26 mouse cellular contexts compared by ENCODE assay signal in genomic region chr4:88400302-88400991, GRCm38 (mm10). TPM values are rescaled to one million over a fixed set of nuclear protein-coding genes. Genes with fewer than 3 reads are reported as not detected.
DNase-seq lines count a peak whose midpoint lies in the region; ATAC-seq and TF ChIP-seq lines count a peak whose summit lies in the region.
"Had no signal": no experiment of that assay in that cellular context is flagged by ENCODE, and none has a peak within 500 bp of the region (broad histone marks: within the 10 kb centered on the region; RNA-seq: fewer than 3 reads in every experiment).

No protein-coding gene starts in this region.

- H3K9ac ChIP-seq in stomach, postnatal 0 days (ENCODE audit: low read length), result no peak overlapping the region
- H3K9ac ChIP-seq: embryonic facial prominence, embryonic 13.5 days; limb, embryonic 13.5 days; liver, embryonic 13.5 days; lung, embryonic 14.5 days; midbrain, embryonic 12.5 days had no signal

- H3K27me3 ChIP-seq in C2C12 (ENCODE audit: control insufficient read depth, insufficient read depth, insufficient read length), result no peaks in the 10 kb centered on the region
- H3K27me3 ChIP-seq in stomach, postnatal 0 days (ENCODE audit: control insufficient read depth, insufficient read depth, low read length), result no peaks in the 10 kb centered on the region
- H3K27me3 ChIP-seq: CH12.LX; embryonic facial prominence, embryonic 13.5 days; limb, embryonic 13.5 days; liver, embryonic 13.5 days; midbrain, embryonic 12.5 days had no signal

- 80% methylated on average over 9 of the region's 9 CpGs for WGBS in stomach, postnatal 0 days

- H3K36me3 ChIP-seq in C2C12 (ENCODE audit: control insufficient read depth, insufficient read depth), result no peaks in the 10 kb centered on the region
- H3K36me3 ChIP-seq in stomach, postnatal 0 days (ENCODE audit: control insufficient read depth, insufficient read depth, low read length), result no peaks in the 10 kb centered on the region
- H3K36me3 ChIP-seq: hindbrain, embryonic 10.5 days; limb, embryonic 13.5 days; liver, embryonic 13.5 days; midbrain, embryonic 12.5 days had no signal

- no peak overlapping the region for H3ac ChIP-seq in C2C12 (ENCODE audit: control insufficient read depth, insufficient read length, low read depth)

- no peak for ATAC-seq in stomach, postnatal 0 days (ENCODE audit: low FRiP score, low TSS enrichment)
- ATAC-seq: forebrain, embryonic 14.5 days; hindbrain, postnatal 0 days; intestine, postnatal 0 days had no signal

- no peak for TF ChIP-seq EP300 in stomach, postnatal 0 days (optimal IDR thresholded peaks at IDR 0.05)

- no peak for TF ChIP-seq CTCF in C2C12 (IDR thresholded peaks at IDR 0.05; ENCODE audit: control insufficient read depth, insufficient read depth, insufficient read length)
- no peak for TF ChIP-seq CTCF in stomach, postnatal 0 days (IDR thresholded peaks at IDR 0.05; ENCODE audit: low read depth)

- H3K9me3 ChIP-seq in stomach, postnatal 0 days (ENCODE audit: control insufficient read depth, low read length), result no peaks in the 10 kb centered on the region
- H3K9me3 ChIP-seq: embryonic facial prominence, embryonic 13.5 days; G1E; hindbrain, embryonic 10.5 days; limb, embryonic 13.5 days; liver, embryonic 13.5 days; midbrain, embryonic 12.5 days had no signal

- H3K79me3 ChIP-seq in C2C12 (ENCODE audit: low read depth), result no peaks in the 10 kb centered on the region

- intact Hi-C loops in left cerebral cortex, postnatal 4 days (cut with DNase I), result no loop called here
- intact Hi-C loops in gastrocnemius, postnatal 36 days (cut with DNase I), result no loop called here

- H3K79me2 ChIP-seq in C2C12 (ENCODE audit: control insufficient read depth, insufficient read depth), result no peaks in the 10 kb centered on the region

- no peak overlapping the region for H3K4me2 ChIP-seq in stomach, postnatal 0 days (replicated peaks; ENCODE audit: low read depth)
- H3K4me2 ChIP-seq: embryonic facial prominence, embryonic 13.5 days; heart, embryonic 11.5 days; limb, embryonic 13.5 days; liver, embryonic 13.5 days; lung, embryonic 14.5 days; midbrain, embryonic 12.5 days had no signal

- no peaks in the 10 kb centered on the region for H3K4me1 ChIP-seq in stomach, postnatal 0 days (replicated peaks; ENCODE audit: control insufficient read depth, insufficient read depth)
- H3K4me1 ChIP-seq: embryonic facial prominence, embryonic 13.5 days; hindbrain, embryonic 10.5 days; liver, embryonic 13.5 days; midbrain, embryonic 12.5 days had no signal

- peak; percentile 28 for DNase-seq in adrenal gland, postnatal 14 days
- DNase-seq in adrenal gland, postnatal 4 days (ENCODE audit: low spot score in 2 of 2), result no peak
- DNase-seq in kidney, adult 8-10 months, result peak; percentile 2 to 13
- DNase-seq in kidney, postnatal 10 days, result peak; percentile 11
- DNase-seq in left cerebral cortex, postnatal 4 days, result no peak
- no peak for DNase-seq in gastrocnemius, postnatal 36 days
- DNase-seq in stomach, postnatal 0 days (ENCODE audit: low spot score), result no peak
- DNase-seq: cerebellum, adult 18-20 months; cerebellum, postnatal 25 days; embryo, embryonic 11 days; liver, embryonic 13.5 days; lung, embryonic 14.5 days; right cerebral cortex, postnatal 25 days; spleen, adult 18-20 months; thymus, postnatal 14 days had no signal

- no peak overlapping the region for H3K27ac ChIP-seq in stomach, postnatal 0 days (replicated peaks)
- H3K27ac ChIP-seq: embryonic facial prominence, embryonic 13.5 days; hindbrain, embryonic 10.5 days; hindbrain, postnatal 0 days; limb, embryonic 13.5 days; liver, embryonic 13.5 days; midbrain, embryonic 12.5 days had no signal

- H3K4me3 ChIP-seq in C2C12 (ENCODE audit: insufficient read depth, poor library complexity, severe bottlenecking), result no peak overlapping the region
- H3K4me3 ChIP-seq in stomach, postnatal 0 days (ENCODE audit: low read depth, low read length), result no peak overlapping the region
- H3K4me3 ChIP-seq: embryonic facial prominence, embryonic 13.5 days; hindbrain, embryonic 10.5 days; limb, embryonic 13.5 days; liver, embryonic 13.5 days; midbrain, embryonic 12.5 days had no signal

TF ChIP-seq in C2C12, 6 proteins besides CTCF, POLR2A, EP300 and RAD21:
- no peak for TF ChIP-seq USF1 (IDR thresholded peaks at IDR 0.05; ENCODE audit: low read depth)
- TF ChIP-seq MAX (IDR thresholded peaks at IDR 0.05), result peak; percentile 41
- TF ChIP-seq CEBPB (IDR thresholded peaks at IDR 0.05; ENCODE audit: low read depth), result peak; percentile 17
- TF ChIP-seq MYOG (IDR thresholded peaks at IDR 0.05; ENCODE audit: control insufficient read depth, extremely low read depth, insufficient read length), result no peak
- TF ChIP-seq MYOD1 (IDR thresholded peaks at IDR 0.05; ENCODE audit: control insufficient read depth, insufficient read length, low read depth), result no peak
- TF ChIP-seq FOSL1 (IDR thresholded peaks at IDR 0.05; ENCODE audit: insufficient read depth, low read length, poor library complexity, severe bottlenecking), result peak; percentile 53
TF ChIP-seq in C2C12: peak in this region for 3.

RNA-seq across cellular contexts. Expression of gene Hacd4, which starts 38.3 kb away (rescaled TPM):
- 4.0 and 4.1 TPM in 2 replicates for total RNA-seq in adrenal gland, postnatal 14 days (2021)
- total RNA-seq in adrenal gland, postnatal 4 days (2021), result 1 to 10 TPM; 6.5 to 8.4 TPM
- polyA plus RNA-seq in C2C12 (2012; fragmentation: generic; extraction: Trizol), result 1.7 TPM
- 1 to 10 TPM; 3.5 to 3.6 TPM for total RNA-seq in left cerebral cortex, postnatal 4 days (2021)
- 1 to 10 TPM; 1.0 to 1.2 TPM for total RNA-seq in gastrocnemius, postnatal 36 days (2021)
- 8.5 and 9.2 TPM in 2 replicates for polyA plus RNA-seq in stomach, postnatal 0 days (2015; fragmentation: Nextera tagmentation; extraction: Ambion mirVana)
- polyA plus RNA-seq: G1E had no signal

Comparison
In these comparisons a context has a peak if more than half of its experiments do, and no peak if none do; other contexts are left out.
1. DNase-seq: peak in adrenal gland, postnatal 14 days (single experiment), kidney, adult 8-10 months (2 of 2) and kidney, postnatal 10 days (single experiment); none in adrenal gland, postnatal 4 days (0 of 2), left cerebral cortex, postnatal 4 days (single experiment), gastrocnemius, postnatal 36 days (0 of 2) and stomach, postnatal 0 days (single experiment).